Mouse (Mus musculus): ENCODE results near the gene Abcg4.

DNA sequence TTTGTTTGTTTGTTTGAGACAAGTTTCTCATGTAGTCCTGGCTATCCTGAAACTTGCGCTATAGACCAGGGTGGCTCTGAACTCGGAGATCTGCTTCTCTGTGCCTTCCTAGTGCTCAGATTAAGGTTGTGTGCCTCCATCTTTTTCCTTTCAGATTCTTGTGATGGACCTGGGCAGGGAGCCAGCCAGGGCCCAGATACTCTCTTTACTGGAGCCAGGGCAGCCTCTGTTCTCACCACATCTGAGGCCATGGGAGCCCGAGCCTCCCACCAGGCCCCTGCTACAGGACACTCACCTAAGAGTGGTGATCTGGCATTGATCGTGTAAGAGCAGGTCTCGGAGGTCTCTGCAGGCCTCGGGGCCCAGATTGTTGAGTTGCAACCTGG is 33.3 kb downstream of the Abcg4 start:
- TF ChIP-seq CTCF (IDR thresholded peaks at IDR 0.05 in 2 of 3, conservative IDR thresholded peaks at IDR 0.05 in 1 of 3; ENCODE audit: control insufficient read depth in 1 of 3, insufficient read depth in 1 of 3, low read depth in 2 of 3, low read length in 3 of 3, poor library complexity in 1 of 3, severe bottlenecking in 1 of 3) (no peak), SIN3A (IDR thresholded peaks at IDR 0.05; ENCODE audit: low read length) (no peak), ETS1 (IDR thresholded peaks at IDR 0.05; ENCODE audit: low read depth, low read length) (no peak), GATA1 (IDR thresholded peaks at IDR 0.05; ENCODE audit: low read depth, low read length) (no peak), POLR2A (IDR thresholded peaks at IDR 0.05; ENCODE audit: control insufficient read depth in 1 of 2, insufficient read depth in 1 of 2, low read depth in 1 of 2, low read length in 2 of 2, poor library complexity in 1 of 2) (no peak), E2F4 (IDR thresholded peaks at IDR 0.05; ENCODE audit: borderline replicate concordance, low read depth, low read length) (no peak), RAD21 (IDR thresholded peaks at IDR 0.05; ENCODE audit: low read depth, low read length) (no peak), MAFK (IDR thresholded peaks at IDR 0.05; ENCODE audit: borderline replicate concordance, low read depth, low read length) (no peak), MXI1 (IDR thresholded peaks at IDR 0.05; ENCODE audit: low read depth, low read length) (no peak), POLR2AphosphoS2 (IDR thresholded peaks at IDR 0.05; ENCODE audit: low read length) (no peak), ZMIZ1 (IDR thresholded peaks at IDR 0.05; ENCODE audit: low read depth, low read length) (no peak), POLR2AphosphoS5 (IDR thresholded peaks at IDR 0.05; ENCODE audit: borderline replicate concordance, low read depth, low read length) (no peak), RCOR1 (IDR thresholded peaks at IDR 0.05; ENCODE audit: low read depth, low read length) (no peak), TAL1 (IDR thresholded peaks at IDR 0.05; ENCODE audit: low read length) (no peak)

Data from MEL (cell line).